Mouse (Mus musculus) megakaryocyte, embryonic 14.5 days (primary cell): ENCODE data around the gene Ddx43.

Source experiments
- FLI1 ChIP-seq: IDR thresholded peaks from 2 replicates; pipeline ENCODE4 v1.6.1; 2012; ENCODE audit warnings: low read length, inconsistent platforms, mixed read lengths
- GATA1 ChIP-seq: IDR thresholded peaks from 3 replicates; pipeline ENCODE4 v1.6.1; 2012; ENCODE audit warnings: mixed read lengths, low read length, inconsistent platforms, borderline replicate concordance

DNA sequence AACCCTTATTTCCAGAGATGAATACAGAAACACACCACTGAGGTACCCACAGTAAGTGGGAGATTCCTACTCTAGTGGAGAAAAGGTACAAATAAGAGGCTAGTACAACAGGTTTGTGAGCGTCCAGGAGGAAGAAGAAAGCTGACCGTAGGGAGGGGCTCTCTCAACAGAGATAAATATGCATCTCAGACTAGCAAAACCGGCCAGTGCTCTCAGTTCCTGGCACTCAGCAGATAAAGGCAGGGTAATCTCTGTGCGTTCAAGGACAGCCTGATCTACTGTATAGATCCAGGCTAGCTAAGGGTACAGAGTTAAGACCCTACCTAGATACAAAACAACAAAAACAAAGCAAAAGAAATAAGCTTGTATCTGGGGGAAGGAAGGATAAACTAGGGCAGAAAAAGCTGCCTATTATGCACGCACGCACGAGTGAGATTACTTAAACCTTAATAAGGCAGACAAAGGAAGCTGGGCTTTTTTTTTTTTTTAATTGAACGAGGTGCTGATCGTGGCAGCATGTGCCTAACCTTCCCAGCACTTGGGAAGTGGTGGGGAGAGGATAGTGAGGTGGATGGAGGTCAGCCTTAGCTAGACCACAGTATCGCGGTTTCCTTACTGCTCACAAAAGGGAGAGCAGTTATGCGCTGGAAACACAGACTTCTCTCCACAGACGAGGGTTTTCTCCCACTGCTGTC, 29.6 kb upstream of the Ddx43 start:
- no peak for TF ChIP-seq GATA1
- no peak for TF ChIP-seq FLI1
